Mouse (Mus musculus): ENCODE results near the gene Gm6465.
"Not testable (repeated sequence)": the region's sequence is repeated elsewhere in the genome, so short reads cannot be mapped to it uniquely, and the experiment has no call there.

The Gm6465 gene

DNA sequence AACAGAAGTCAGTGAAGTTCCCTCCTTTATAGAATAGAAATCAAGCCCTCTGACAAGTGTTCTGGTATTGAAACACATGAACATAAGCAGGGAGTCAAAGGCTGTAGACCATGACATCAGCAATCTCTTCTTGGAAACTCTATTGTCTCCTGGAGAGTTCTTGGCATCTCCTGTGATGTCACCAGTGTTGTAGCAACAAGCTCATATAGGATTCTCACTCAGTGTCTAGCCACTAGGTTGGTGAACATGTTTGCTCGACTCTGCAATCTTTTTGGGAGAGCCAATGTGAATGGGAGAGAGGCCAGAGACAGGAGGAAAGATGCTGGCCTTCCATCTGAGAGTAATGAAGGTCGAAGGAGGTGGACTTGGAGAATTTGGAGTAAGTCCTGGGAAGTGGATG, at the start of gene Gm6465:
Gm6465 (plus strand) TSS at position 301 of the 400 bp plus-strand sequence.
- not testable (repeated sequence) for DNase-seq (ENCODE audit: low spot score)

DNA sequence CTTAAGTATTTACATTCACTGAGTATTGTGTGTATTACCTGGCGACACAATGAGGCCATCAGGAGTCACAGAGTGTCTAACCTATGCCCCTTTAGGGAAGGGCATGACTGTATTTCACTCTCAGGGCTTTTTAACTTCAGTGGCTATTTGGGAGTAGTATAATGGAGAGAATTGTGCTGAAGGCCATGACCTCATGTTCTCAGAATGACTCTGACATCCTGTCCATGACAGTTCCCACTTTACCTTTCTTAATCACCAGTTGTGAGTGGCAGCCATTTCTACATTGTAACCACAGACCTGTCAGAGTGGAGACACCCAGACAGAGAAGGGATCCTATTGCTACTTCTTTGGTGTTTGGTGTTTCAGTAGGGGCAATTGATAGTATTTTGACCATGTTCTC, 485 bp downstream of the Gm6465 start:
- not testable (repeated sequence) for DNase-seq (ENCODE audit: low spot score)

DNA sequence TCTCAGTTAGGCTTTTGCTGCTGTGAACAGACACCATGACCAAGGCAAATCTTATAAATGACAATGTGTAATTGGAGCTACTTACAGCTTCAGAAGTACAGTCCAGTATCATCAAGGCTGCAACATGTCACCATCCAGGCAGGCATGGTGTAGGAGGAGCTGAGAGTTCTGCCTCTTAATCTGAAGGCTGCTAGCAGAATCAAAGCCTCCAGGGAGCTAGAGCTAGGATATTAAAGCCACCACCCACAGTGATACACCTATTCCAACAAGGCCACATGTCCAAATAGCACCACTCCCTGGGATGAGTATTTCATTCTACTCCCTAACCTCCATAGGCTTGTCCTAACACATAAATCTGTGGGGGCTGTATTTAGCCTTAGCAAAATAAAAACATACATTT, 12.6 kb downstream of the Gm6465 start:
- not testable (repeated sequence) for DNase-seq (ENCODE audit: low spot score)
